Mouse (Mus musculus): Measurements from ENCODE around the gene Pknox2.

The Pknox2 gene

DNA sequence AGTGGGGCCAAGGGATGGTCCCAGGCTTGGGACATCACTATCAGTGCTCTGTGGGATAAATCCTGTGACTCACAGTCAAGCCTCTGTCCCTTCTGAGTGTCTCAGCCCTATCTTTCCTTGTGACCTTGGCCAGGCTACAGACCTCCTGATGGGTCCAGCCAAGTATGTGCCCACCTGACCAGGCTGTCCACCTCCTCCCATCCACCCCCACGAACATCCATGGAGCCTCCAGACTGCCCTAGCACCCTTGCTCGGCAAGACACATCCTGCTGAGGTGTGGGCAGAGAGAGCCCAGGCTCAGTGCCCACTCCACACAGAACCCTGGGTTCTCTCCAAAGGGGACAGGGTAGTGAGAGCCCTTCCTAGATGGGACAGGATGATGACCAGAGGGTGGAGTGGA is 204.6 kb downstream of the Pknox2 start:
- DNase-seq (ENCODE audit: low read depth, low spot score) = no peak

DNA sequence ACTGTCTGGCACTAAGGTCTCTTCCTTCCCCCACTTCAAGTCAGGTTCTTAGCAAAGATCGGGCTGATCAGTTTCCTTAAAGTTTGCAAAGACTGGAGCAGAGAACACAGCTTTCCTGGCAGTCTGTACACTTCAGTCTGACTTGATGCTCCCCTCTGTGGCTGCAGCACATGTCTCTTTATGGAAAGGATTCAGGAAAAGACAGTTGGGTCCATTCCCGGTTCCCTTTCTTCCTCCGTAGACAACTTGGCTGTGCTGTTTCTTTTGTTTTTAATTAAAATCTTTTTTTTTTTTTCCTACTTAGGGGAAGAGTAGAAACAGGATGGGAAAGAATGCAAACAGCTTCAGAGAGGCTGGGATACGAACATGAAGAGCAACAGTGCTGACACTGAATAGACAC is 205.1 kb downstream of the Pknox2 start:
- no peak for DNase-seq (ENCODE audit: low read depth, low spot score)

DNA sequence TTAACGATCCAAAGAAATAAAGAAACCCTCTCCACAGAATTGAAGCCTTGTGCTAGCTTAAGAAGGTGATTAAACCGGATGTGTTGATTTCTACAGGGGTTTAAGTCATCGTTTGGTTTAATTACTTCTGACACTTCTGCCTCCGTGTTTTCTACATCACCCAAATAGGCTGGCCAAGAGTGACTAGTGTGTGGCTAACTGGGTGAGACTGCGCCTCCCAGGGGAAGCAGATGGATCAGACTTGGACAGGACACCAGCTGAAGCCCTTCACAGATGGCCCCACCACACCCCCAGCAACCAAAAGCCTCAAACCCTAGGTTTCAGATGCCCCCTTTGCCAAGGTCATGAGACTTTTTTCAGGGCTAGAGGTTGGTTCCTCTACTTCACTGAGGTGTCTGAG is 205.6 kb downstream of the Pknox2 start:
- DNase-seq (ENCODE audit: low read depth, low spot score) = no peak

DNA sequence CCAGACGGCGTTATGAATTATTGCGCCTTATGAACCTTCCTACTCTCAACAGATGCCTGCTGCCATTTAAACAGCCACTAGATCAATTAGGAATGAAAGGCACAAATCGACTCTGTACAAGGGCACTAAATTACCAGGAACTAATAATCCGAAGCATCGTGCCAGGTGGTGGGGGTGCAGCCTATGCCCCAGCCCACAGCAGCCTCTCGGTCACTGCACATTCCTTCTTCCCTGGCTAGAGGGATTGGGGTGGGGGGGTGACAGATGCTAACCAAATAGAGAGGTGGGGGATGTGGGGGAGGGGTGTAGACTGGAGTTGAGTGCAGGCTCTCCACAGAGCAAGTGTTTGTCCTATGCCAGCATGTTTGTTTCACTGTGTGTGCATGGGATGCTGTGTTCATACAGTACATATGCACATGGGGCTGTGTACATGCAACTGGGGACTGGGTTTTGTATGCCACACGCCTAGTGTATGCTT is 208.6 kb downstream of the Pknox2 start:
- DNase-seq (ENCODE audit: low read depth, low spot score) = no peak

DNA sequence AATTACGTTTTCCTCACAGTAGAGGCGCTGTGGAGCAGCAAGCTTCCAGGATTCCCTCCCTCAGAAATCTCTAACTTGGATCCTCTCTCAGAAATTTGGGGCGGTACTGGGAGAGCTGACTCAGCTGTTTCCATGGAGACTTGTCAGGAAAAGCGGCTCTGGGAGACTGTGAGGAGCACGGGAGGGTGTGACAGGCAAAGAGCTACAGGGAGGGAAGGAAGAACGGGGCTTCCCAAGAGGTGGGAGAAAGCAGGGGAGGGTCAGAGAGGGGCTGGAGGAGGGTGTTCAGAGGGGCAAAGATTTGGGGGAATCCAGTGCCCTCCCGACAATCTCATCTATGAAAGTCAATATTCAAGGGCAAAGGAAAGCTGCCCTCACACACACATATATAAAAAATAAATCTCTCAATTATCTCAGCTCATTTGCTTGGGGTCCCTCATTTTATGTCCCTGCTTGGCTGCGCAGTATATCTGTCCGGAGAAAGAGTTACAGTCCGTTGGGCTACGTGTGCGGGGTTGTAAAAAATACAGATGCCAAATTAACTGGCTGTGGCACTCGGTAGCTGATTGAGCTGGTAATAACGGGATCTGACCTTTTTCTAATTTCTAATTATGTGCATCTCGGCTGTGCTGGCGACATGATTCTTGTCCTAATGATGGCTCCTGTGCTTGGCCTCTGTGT is 213.3 kb downstream of the Pknox2 start:
- peak; percentile 95 for DNase-seq (ENCODE audit: low read depth, low spot score)

GRCm38 (mm10) chr9:36932950-36933812 is 214.0 kb downstream of the Pknox2 start:
- DNase-seq (ENCODE audit: low read depth, low spot score) = no peak

DNA sequence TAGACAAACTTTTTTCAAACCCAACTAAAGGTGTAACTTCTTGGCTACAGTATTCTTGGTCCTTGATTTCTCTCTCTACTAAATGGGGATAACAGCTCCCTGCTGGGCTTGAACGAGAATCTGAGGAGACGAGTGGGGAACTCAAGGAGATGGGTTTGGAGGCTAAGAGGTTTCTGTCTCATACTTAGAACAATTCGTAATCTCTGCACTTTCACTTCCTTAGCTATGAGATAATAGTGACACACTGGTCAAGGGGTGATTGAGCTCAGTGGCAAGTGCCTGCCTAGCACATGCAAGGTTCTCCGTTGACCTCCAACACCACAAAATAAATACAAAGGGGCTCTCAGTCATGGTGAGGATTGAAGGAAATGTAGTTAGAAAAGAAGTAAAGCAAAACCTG is 215.6 kb downstream of the Pknox2 start:
- no peak for DNase-seq (ENCODE audit: low read depth, low spot score)

- no peak for DNase-seq (ENCODE audit: low read depth, low spot score)
Observed at GRCm38 (mm10) chr9:36923753-36924152, 223.5 kb downstream of the Pknox2 start.

DNA sequence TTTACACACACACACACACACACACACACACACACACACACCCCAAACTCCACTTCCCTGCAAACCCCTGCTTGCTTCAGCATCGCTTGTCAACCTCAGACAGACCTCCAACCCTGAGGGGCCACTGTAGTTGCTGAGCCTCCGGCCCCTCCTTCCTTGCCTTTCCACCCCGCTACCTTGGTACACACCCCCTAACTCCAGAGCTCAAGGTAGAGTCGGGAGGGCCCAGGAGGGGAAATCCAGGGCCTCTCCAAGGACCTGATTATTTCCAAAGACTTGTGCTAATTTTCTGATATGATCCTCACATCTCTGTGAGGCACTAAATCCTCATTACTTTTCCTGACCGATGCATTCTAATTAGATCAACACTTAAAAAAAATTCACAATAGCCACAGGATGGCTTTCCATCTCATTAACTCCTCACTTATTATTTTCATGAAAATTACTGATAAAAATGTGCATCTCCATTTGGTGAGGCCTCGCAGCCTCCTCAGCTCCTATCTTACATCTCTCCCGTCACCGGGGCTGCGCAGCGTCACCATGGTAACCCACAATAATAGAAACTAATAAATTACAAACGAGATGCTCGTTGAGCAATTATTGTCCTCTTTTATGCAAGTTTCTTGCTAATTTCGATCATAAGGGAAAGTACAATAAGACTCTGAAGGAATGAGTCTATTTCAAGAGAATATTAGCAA is 225.3 kb downstream of the Pknox2 start:
- no peak for DNase-seq (ENCODE audit: low read depth, low spot score)

DNA sequence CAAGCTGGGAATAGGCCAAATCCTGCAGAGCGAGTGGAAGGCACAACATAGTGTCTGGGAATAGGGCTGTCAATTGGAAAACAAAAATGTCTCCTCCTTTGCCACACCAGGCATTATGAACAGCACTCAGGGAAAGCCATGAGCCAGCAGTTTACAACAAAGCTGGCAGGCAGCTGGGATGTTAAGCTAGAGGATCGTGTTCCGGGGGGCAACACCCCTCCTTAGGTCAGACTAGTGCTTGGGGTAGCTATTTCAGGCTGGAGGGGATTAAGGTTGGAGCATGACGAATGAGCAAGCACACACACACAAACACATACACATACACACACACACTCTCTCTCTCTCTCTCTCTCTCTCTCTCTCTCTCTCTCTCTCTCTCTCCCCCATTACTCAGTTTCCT is 227.7 kb downstream of the Pknox2 start:
- DNase-seq (ENCODE audit: low read depth, low spot score) = no peak

DNA sequence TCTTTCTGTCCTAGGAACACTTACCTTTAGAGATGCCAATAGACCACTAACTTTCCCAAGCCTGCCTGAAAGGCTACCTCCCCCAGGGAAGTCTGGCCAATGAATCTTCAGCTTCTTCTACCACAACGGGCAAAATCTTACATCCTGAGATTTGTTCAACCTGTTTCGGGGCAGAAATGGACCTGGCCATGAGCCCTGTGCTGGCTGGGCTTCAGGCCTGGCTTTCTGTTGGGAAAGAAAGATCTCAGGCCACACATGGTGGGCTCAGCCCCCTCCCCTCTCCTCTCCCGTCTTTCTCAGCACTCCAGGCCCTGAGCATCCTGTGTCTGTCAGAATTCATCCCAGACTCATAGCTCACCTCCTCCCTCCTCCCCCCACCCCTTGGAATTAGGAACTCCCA is 228.6 kb downstream of the Pknox2 start:
- no peak for DNase-seq (ENCODE audit: low read depth, low spot score)

DNA sequence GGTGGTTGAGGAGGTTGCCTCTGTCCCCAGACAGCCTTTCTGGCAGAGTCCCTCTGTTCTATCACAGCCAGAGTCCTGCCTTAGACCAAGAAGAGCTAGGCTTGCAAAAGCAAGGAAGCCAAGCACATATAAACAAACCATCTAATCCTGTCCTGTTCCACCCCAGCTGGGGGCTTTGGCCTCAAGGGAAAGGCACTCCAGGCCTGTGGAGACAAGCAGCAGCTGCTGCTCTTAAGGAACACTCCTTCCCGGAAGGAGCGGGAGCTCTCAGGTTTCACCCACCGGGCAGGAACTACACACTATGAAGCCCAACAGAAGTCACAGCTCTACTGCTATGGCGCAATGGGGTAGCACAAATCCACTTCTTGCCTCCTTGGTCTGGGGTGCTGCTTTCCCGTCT is 230.3 kb downstream of the Pknox2 start:
- peak; percentile 35 for DNase-seq (ENCODE audit: low read depth, low spot score)

- peak; percentile 83 for DNase-seq (ENCODE audit: low read depth, low spot score)
Observed at GRCm38 (mm10) chr9:36916362-36916761, 230.8 kb downstream of the Pknox2 start.

GRCm38 (mm10) chr9:36905452-36905851 is 241.8 kb downstream of the Pknox2 start:
- no peak for DNase-seq (ENCODE audit: low read depth, low spot score)

GRCm38 (mm10) chr9:36900464-36900863 is 246.7 kb downstream of the Pknox2 start:
- no peak for DNase-seq (ENCODE audit: low read depth, low spot score)

DNA sequence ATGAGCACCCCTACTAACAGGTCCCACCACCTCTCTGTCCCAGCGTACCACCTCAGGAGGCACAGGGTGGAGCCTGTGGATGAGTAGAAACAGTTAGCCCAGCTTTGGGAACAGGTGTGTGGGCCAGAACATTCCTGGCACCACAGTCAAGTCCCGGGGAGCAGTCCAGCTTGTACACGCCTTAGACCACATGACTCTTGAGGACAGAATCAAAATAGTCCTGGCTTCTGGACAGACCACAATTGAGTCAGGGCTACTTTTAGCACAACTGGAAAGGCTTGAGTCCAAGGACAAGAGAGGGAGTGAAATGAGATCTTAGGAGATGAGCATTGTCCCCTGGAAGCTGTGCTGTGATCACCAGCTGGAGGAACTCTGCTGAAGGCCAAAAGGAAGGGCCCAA is 248.6 kb downstream of the Pknox2 start:
- no peak for DNase-seq (ENCODE audit: low read depth, low spot score)

GRCm38 (mm10) chr9:36895009-36895693 is 252.1 kb downstream of the Pknox2 start:
- peak; percentile 77 for DNase-seq (ENCODE audit: low read depth, low spot score)

DNA sequence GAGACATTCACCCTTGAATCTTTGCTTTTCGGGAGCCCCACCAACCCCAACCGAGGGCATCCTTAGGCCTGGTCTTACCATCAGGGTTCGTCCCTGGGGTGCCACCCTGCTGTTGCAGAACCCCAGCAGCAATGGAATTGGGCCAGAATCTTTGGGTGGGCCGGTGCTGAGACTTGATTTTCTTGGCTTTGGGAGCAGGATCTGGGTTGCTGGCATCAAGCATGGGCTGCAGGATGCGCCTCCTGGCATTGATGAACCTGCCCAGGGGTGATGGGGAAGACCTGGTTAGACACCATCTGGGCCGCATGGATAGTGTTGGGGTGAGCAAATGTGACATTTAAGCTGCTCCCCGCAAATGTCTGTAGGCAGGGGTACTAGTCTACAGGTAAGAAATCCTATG is 253.0 kb downstream of the Pknox2 start:
- no peak for DNase-seq (ENCODE audit: low read depth, low spot score)

DNA sequence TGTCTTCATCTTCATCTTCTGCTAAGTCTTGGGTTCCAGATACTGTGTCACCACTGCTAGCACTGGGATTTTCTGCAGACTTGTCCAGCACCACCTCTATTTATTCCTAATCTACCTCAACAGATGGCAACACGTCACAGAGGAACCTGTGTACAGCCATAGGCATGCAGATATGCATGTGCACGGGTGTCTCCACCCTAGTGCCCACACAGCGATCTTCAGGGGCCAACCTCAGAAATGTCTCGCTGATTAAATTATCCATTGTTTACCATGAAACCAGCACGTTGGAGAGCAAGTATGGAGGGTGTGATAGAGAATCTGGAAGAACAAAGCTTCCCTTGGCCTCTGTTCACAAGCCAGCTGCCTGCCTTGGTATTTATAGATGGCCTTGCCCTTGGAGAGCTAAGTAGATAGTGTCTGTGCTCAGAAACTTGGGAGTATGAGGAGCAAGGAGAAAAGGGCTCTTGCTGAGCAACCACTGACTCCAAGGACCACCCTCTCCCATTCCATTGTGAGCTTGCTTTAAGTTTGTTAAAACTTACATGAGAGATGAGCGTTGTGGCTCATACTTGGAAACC is 253.7 kb downstream of the Pknox2 start:
- no peak for DNase-seq (ENCODE audit: low read depth, low spot score)

DNA sequence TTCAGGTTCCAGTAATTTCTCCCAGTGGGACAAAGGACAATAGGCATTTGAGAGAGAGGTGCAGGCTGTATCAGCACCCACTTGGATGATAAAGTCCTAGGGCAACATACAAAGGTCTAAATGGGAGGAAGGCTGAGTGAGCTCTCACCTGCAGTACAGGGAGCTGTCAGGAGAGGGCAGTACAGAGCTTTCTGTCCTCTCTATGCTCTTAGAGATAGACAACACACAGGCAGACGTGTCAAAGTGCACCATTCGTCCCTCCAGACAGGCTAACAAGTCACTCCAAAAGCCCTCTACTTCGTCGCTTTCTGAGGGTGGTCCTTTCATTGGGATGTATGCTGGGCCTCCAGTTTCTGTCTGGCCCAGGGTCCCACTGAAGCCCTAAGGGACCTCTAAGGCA is 256.7 kb downstream of the Pknox2 start:
- peak; percentile 83 for DNase-seq (ENCODE audit: low read depth, low spot score)

DNA sequence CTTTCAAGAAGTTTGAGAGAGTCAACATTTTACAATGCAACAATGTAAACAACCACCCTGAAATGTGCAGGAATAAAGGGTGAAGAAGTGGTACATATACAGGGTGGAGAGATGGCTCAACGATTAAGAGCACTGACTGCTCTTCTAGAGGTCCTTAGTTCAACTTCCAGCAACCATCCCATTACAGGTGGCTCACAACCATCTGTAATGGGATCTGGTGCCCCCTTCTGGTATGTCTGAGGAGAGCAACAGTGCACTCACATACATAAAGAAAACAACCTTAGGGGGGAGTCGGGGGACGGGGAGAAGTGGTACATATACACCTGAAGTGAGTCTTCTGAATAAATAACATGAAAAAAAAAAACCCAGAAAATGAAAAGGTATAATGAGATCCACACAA is 262.0 kb downstream of the Pknox2 start:
- peak; percentile 52 for DNase-seq (ENCODE audit: low read depth, low spot score)

All from ZHBTc4 (cell line).